Mouse (Mus musculus) kidney, adult 2 months (tissue): ENCODE measurements around the gene Rims1. TPM values are rescaled to one million over a fixed set of nuclear protein-coding genes. Genes with fewer than 3 reads are reported as not detected.
A peak's percentile ranks its signal among the peaks of the same experiment; 100 is the strongest.

ENCODE experiments used
- DNase-seq: peaks from one replicate; pipeline ENCODE4 v3.0.0; 2021
- H3K27ac ChIP-seq: fragments of 200-500 bp; 2 replicates; pipeline ENCODE4 v1.5.1; 2012; ENCODE audit warnings: low read depth, low read length, control low read depth, inconsistent platforms; ENCODE audit not compliant: insufficient read depth
- H3K27me3 ChIP-seq: fragments of 200-500 bp; replicated peaks from 2 replicates; pipeline ENCODE4 v1.6.1; 2012; ENCODE audit warnings: mild to moderate bottlenecking, moderate library complexity, low read length, inconsistent platforms; ENCODE audit not compliant: control insufficient read depth, insufficient read depth
- H3K36me3 ChIP-seq: fragments of 200-500 bp; 2 replicates; pipeline ENCODE4 v1.6.1; 2012; ENCODE audit warnings: mild to moderate bottlenecking, moderate library complexity, low read length, inconsistent platforms; ENCODE audit not compliant: control insufficient read depth, insufficient read depth
- H3K4me1 ChIP-seq: fragments of 200-500 bp; 2 replicates; pipeline ENCODE4 v1.6.1; 2011; ENCODE audit warnings: low read length; ENCODE audit not compliant: control insufficient read depth, insufficient read depth
- H3K4me3 ChIP-seq: fragments of 200-500 bp; 2 replicates; pipeline ENCODE4 v1.5.1; 2011; ENCODE audit warnings: mild to moderate bottlenecking, low read depth, low read length, control low read depth; ENCODE audit not compliant: insufficient read depth
- CTCF ChIP-seq: fragments of 200-500 bp; conservative IDR thresholded peaks from 2 replicates; pipeline ENCODE4 v1.5.1; 2011; ENCODE audit warnings: low read depth, mild to moderate bottlenecking, control low read depth, low read length, moderate library complexity, mixed read lengths; ENCODE audit not compliant: insufficient read depth, insufficient read length
- POLR2A ChIP-seq: fragments of 200-500 bp; IDR thresholded peaks from one replicate; pipeline ENCODE4 v1.6.1; 2011; ENCODE audit warnings: low read depth, low read length, control low read depth
- WGBS: fragments of 180-500 bp; shearing (Covaris S2); methylation state at CpG from one replicate; pipeline ENCODE4 v1.1.7; 2018; 5-methylcytosine and 5-hydroxymethylcytosine counted together
- polyA plus RNA-seq: library from polyadenylated mRNA; depleted of rRNA; stranded (reverse); fragments of >200 nt; gene quantifications from 2 replicates; pipeline ENCODE4 v1.2.3, GENCODE M21; 2012

The Rims1 gene
- polyA plus RNA-seq, 1 experiment = 0.02 TPM

- 84% methylated on average over 5 of the region's 5 CpGs for WGBS
- no peak for DNase-seq
- H3K36me3 ChIP-seq = no peaks in the 10 kb centered on the region
- no peak overlapping the region for H3K27ac ChIP-seq
- H3K4me1 ChIP-seq = no peaks in the 10 kb centered on the region
- no peak for TF ChIP-seq CTCF
- TF ChIP-seq POLR2A = no peak
- no peak overlapping the region for H3K4me3 ChIP-seq
- H3K27me3 ChIP-seq = no peaks in the 10 kb centered on the region
These were observed 499.3 kb downstream of the Rims1 start for GRCm38 (mm10) chr1:22306519-22306918.

- Histone ChIP-seq H3K36me3 (no peaks in the 10 kb centered on the region), H3K4me3 (no peak overlapping the region), H3K27me3 (no peaks in the 10 kb centered on the region), H3K4me1 (no peaks in the 10 kb centered on the region), H3K27ac (no peak overlapping the region)
- WGBS = 53% methylated on average over 1 of the region's 1 CpGs
- TF ChIP-seq POLR2A (no peak), CTCF (no peak)
- DNase-seq = no peak
These were observed 499.9 kb downstream of the Rims1 start for GRCm38 (mm10) chr1:22305932-22306331.

- no peak for DNase-seq
- 29% methylated on average over 3 of the region's 3 CpGs for WGBS
- Histone ChIP-seq H3K36me3 (no peaks in the 10 kb centered on the region), H3K27me3 (no peaks in the 10 kb centered on the region; the same call in 1 of the 2 replicates), H3K4me1 (no peaks in the 10 kb centered on the region), H3K27ac (no peak overlapping the region), H3K4me3 (no peak overlapping the region)
- TF ChIP-seq POLR2A (no peak), CTCF (no peak)
These were observed 511.8 kb downstream of the Rims1 start for GRCm38 (mm10) chr1:22293953-22294352.

- TF ChIP-seq POLR2A = no peak
- no peak for TF ChIP-seq CTCF
- H3K4me1 ChIP-seq = no peaks in the 10 kb centered on the region
- no peak overlapping the region for H3K27ac ChIP-seq
- H3K36me3 ChIP-seq = no peaks in the 10 kb centered on the region
- no peak for DNase-seq
- 43% methylated on average over 2 of the region's 2 CpGs for WGBS
- H3K4me3 ChIP-seq = no peak overlapping the region
- no peaks in the 10 kb centered on the region; the same call in 1 of the 2 replicates for H3K27me3 ChIP-seq
These were observed 512.5 kb downstream of the Rims1 start for GRCm38 (mm10) chr1:22293310-22293709.

DNA sequence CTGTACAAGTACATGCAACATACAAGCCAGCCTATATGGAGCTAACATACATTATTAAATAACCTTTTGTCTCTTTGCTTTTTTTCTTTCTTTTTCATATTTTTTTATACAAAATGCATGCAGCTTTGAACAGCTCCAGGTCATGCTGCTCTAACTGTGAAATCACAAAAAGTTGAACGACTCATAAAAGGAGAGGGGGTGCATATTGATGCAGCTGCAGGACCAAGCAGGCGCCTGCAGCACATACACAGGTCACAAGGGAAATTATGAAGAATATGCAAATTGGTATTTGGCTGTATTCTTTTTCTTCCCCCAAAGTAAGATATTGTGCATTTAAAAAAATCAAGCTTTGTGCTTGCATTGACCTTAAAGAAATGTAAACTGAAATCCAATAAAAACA, 519.0 kb downstream of the Rims1 start:
- no peaks in the 10 kb centered on the region for H3K27me3 ChIP-seq
- no peak overlapping the region for H3K27ac ChIP-seq
- no peak overlapping the region for H3K4me3 ChIP-seq
- TF ChIP-seq POLR2A (no peak), CTCF (no peak)
- WGBS = 71% methylated on average over 2 of the region's 2 CpGs
- no peaks in the 10 kb centered on the region for H3K36me3 ChIP-seq
- H3K4me1 ChIP-seq = no peaks in the 10 kb centered on the region
- DNase-seq = no peak

DNA sequence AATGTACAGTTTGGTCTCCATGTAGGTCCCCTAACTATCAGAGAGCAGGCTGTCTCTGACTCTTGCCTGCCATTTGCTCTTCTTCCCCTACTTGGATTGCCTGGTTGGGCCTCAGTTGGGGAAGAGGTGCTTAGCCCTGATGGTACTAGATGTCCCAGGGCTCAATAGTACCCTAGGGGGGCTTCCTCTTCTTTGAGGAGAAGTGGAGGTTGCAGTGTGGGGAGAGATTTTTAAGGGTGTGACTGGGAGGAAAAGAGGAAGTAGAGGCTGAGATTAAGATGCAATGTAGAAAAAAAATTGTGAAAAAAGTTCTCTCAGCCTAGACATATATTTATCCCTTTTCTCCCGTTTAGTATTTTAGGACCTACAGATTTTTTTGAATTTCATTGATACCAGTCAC, 525.8 kb downstream of the Rims1 start:
- H3K27ac ChIP-seq = no peak overlapping the region
- WGBS = 86% methylated on average over 1 of the region's 1 CpGs
- TF ChIP-seq CTCF = no peak
- no peak for TF ChIP-seq POLR2A
- H3K36me3 ChIP-seq = no peaks in the 10 kb centered on the region
- H3K4me3 ChIP-seq = no peak overlapping the region
- peaks cover 5% of the 10 kb centered on the region for H3K4me1 ChIP-seq
- H3K27me3 ChIP-seq = no peaks in the 10 kb centered on the region
- DNase-seq = no peak

- Histone ChIP-seq H3K4me3 (no peak overlapping the region), H3K36me3 (no peaks in the 10 kb centered on the region), H3K27me3 (no peaks in the 10 kb centered on the region), H3K4me1 (peaks cover 5% of the 10 kb centered on the region), H3K27ac (no peak overlapping the region)
- DNase-seq = peak; percentile 75
- TF ChIP-seq POLR2A = no peak
- no peak for TF ChIP-seq CTCF
- WGBS = 27% methylated on average over 2 of the region's 2 CpGs
These were observed 531.7 kb downstream of the Rims1 start for GRCm38 (mm10) chr1:22274081-22274480.
